Mouse (Mus musculus): ENCODE measurements around the gene Csrnp1. TPM values are rescaled to one million over a fixed set of nuclear protein-coding genes. Genes with fewer than 3 reads are reported as not detected.

The Csrnp1 gene
- polyA plus RNA-seq, 1 experiment from 2014 or later = 1.4 TPM

GRCm38 (mm10) chr9:120001945-120002725 is 17.7 kb upstream of the Csrnp1 start:
- peak; percentile 47; the same call in 1 of the 2 replicates for ATAC-seq (ENCODE audit: low FRiP score)

GRCm38 (mm10) chr9:120000761-120001160 is 16.3 kb upstream of the Csrnp1 start:
- Histone ChIP-seq H3K27ac (replicated peaks) (no peak overlapping the region), H3K4me3 (replicated peaks) (no peak overlapping the region), H3K9ac (replicated peaks) (no peak overlapping the region), H3K27me3 (replicated peaks) (peaks cover 2% of the 10 kb centered on the region; the same call in 1 of the 2 replicates), H3K36me3 (no peaks in the 10 kb centered on the region), H3K9me3 (replicated peaks) (no peaks in the 10 kb centered on the region), H3K4me1 (peaks cover 7% of the 10 kb centered on the region; the same call in 1 of the 2 replicates), H3K4me2 (no peak overlapping the region)
- ATAC-seq (ENCODE audit: low FRiP score) = no peak
- WGBS = 86% methylated on average over 5 of the region's 5 CpGs

More at GRCm38 (mm10) chr9:120001945-120002725, 17.7 kb upstream of the Csrnp1 start:
- Histone ChIP-seq H3K27me3 (replicated peaks) (peaks cover 2% of the 10 kb centered on the region; the same call in 1 of the 2 replicates), H3K4me3 (replicated peaks) (peak overlapping the region; percentile 33), H3K9me3 (replicated peaks) (no peaks in the 10 kb centered on the region), H3K36me3 (no peaks in the 10 kb centered on the region), H3K4me1 (peaks cover 7% of the 10 kb centered on the region; the same call in 1 of the 2 replicates), H3K4me2 (peak overlapping the region; percentile 57), H3K9ac (replicated peaks) (0 out of 2 replicates have a peak overlapping the region, but pooled peaks have one; percentile 17), H3K27ac (replicated peaks) (no peak overlapping the region)
- WGBS = 11% methylated on average over 31 of the region's 31 CpGs

- Histone ChIP-seq H3K4me3 (replicated peaks) (no peak overlapping the region), H3K9ac (replicated peaks) (no peak overlapping the region), H3K4me2 (no peak overlapping the region), H3K4me1 (peaks cover 7% of the 10 kb centered on the region; the same call in 1 of the 2 replicates), H3K9me3 (replicated peaks) (no peaks in the 10 kb centered on the region), H3K36me3 (no peaks in the 10 kb centered on the region), H3K27me3 (replicated peaks) (peaks cover 2% of the 10 kb centered on the region; the same call in 1 of the 2 replicates), H3K27ac (replicated peaks) (no peak overlapping the region)
- no peak for ATAC-seq (ENCODE audit: low FRiP score)
- WGBS = 82% methylated on average over 6 of the region's 6 CpGs
Observed at GRCm38 (mm10) chr9:119999636-120000035, 15.2 kb upstream of the Csrnp1 start.

- 70% methylated on average over 1 of the region's 1 CpGs for WGBS
Observed at GRCm38 (mm10) chr9:119998776-119999175, 14.3 kb upstream of the Csrnp1 start.

GRCm38 (mm10) chr9:119996080-119996479 is 11.6 kb upstream of the Csrnp1 start:
- Histone ChIP-seq H3K36me3 (no peaks in the 10 kb centered on the region), H3K4me2 (no peak overlapping the region), H3K4me3 (replicated peaks) (no peak overlapping the region), H3K9ac (replicated peaks) (no peak overlapping the region), H3K4me1 (no peaks in the 10 kb centered on the region), H3K9me3 (replicated peaks) (no peaks in the 10 kb centered on the region), H3K27me3 (replicated peaks) (peaks cover 2% of the 10 kb centered on the region; the same call in 1 of the 2 replicates), H3K27ac (replicated peaks) (no peak overlapping the region)
- WGBS = 89% methylated on average over 4 of the region's 4 CpGs
- no peak for ATAC-seq (ENCODE audit: low FRiP score)

More at GRCm38 (mm10) chr9:119998776-119999175, 14.3 kb upstream of the Csrnp1 start:
- H3K4me2 ChIP-seq = no peak overlapping the region
- H3K27ac ChIP-seq (replicated peaks) = no peak overlapping the region
- no peaks in the 10 kb centered on the region for H3K36me3 ChIP-seq
- H3K4me1 ChIP-seq = peaks cover 7% of the 10 kb centered on the region; the same call in 1 of the 2 replicates
- H3K9me3 ChIP-seq (replicated peaks) = no peaks in the 10 kb centered on the region
- H3K4me3 ChIP-seq (replicated peaks) = no peak overlapping the region
- peaks cover 2% of the 10 kb centered on the region; the same call in 1 of the 2 replicates for H3K27me3 ChIP-seq (replicated peaks)
- no peak overlapping the region for H3K9ac ChIP-seq (replicated peaks)
- no peak for ATAC-seq (ENCODE audit: low FRiP score)

DNA sequence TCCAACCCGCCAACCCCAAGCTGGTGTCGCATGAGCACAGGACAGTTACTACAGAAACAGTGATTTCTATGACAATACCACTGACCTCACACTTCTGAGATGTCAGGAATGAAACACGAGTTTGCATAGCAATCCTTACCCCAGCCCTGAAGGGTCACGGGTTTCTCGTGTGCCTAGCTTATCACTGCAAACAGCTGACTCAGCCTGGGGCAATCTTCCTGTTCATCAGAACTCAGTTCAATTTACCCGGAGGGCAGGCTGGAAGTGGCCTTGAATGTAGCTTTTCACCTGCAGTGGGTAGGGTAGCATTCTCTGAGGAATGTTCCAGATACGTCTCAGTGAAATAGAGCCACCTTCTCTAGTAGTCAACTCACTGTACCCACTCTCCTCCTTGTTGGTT is 9.7 kb upstream of the Csrnp1 start:
- no peak overlapping the region for H3K4me2 ChIP-seq
- WGBS = 80% methylated on average over 7 of the region's 7 CpGs
- no peaks in the 10 kb centered on the region for H3K36me3 ChIP-seq
- H3K4me1 ChIP-seq = no peaks in the 10 kb centered on the region
- H3K9me3 ChIP-seq (replicated peaks) = no peaks in the 10 kb centered on the region
- H3K27me3 ChIP-seq (replicated peaks) = peaks cover under 1% of the 10 kb centered on the region; the same call in 1 of the 2 replicates
- no peak overlapping the region for H3K9ac ChIP-seq (replicated peaks)
- no peak overlapping the region for H3K27ac ChIP-seq (replicated peaks)
- no peak overlapping the region for H3K4me3 ChIP-seq (replicated peaks)
- ATAC-seq (ENCODE audit: low FRiP score) = no peak

GRCm38 (mm10) chr9:119993092-119993844 is 8.8 kb upstream of the Csrnp1 start:
- Histone ChIP-seq H3K36me3 (no peaks in the 10 kb centered on the region), H3K4me1 (no peaks in the 10 kb centered on the region), H3K9ac (replicated peaks) (no peak overlapping the region), H3K4me2 (no peak overlapping the region), H3K27me3 (replicated peaks) (peaks cover 2% of the 10 kb centered on the region; the same call in 1 of the 2 replicates), H3K4me3 (replicated peaks) (no peak overlapping the region), H3K9me3 (replicated peaks) (no peaks in the 10 kb centered on the region), H3K27ac (replicated peaks) (no peak overlapping the region)
- 83% methylated on average over 10 of the region's 10 CpGs for WGBS
- ATAC-seq (ENCODE audit: low FRiP score) = no peak

DNA sequence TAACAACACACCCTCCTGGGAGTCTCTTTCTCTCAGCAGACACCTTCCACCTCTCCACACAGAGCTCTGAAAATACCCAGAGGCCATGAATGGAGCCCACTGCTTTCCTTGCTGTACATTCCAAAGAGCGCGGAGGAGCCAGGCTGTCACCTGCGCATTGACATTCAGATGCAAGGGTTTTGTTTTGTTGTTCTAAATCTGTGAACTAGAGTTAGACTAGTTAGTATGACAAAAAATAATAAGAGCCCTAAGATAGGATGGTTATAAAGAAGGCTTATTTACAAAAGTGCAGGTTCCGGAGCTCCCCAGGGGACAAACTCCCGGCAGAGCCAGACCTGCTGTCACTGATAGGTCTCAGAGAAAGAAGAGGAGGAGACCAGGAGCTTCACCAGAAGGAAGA is 6.9 kb upstream of the Csrnp1 start:
- 35% methylated on average over 5 of the region's 5 CpGs for WGBS
- no peak overlapping the region for H3K27ac ChIP-seq (replicated peaks)
- H3K4me2 ChIP-seq = no peak overlapping the region
- H3K36me3 ChIP-seq = no peaks in the 10 kb centered on the region
- ATAC-seq (ENCODE audit: low FRiP score) = no peak
- no peak overlapping the region for H3K9ac ChIP-seq (replicated peaks)
- H3K27me3 ChIP-seq (replicated peaks) = peaks cover 2% of the 10 kb centered on the region; the same call in 1 of the 2 replicates
- no peaks in the 10 kb centered on the region for H3K4me1 ChIP-seq
- no peak overlapping the region for H3K4me3 ChIP-seq (replicated peaks)
- no peaks in the 10 kb centered on the region for H3K9me3 ChIP-seq (replicated peaks)

- no peak overlapping the region for H3K4me3 ChIP-seq (replicated peaks)
- peaks cover 2% of the 10 kb centered on the region; the same call in 1 of the 2 replicates for H3K27me3 ChIP-seq (replicated peaks)
- no peak overlapping the region for H3K4me2 ChIP-seq
- H3K9me3 ChIP-seq (replicated peaks) = no peaks in the 10 kb centered on the region
- H3K4me1 ChIP-seq = peaks cover 9% of the 10 kb centered on the region
- no peaks in the 10 kb centered on the region for H3K36me3 ChIP-seq
- H3K9ac ChIP-seq (replicated peaks) = no peak overlapping the region
- no peak overlapping the region for H3K27ac ChIP-seq (replicated peaks)
- no peak for ATAC-seq (ENCODE audit: low FRiP score)
- 48% methylated on average over 7 of the region's 7 CpGs for WGBS
Observed at GRCm38 (mm10) chr9:119988304-119988703, 3.8 kb upstream of the Csrnp1 start.

DNA sequence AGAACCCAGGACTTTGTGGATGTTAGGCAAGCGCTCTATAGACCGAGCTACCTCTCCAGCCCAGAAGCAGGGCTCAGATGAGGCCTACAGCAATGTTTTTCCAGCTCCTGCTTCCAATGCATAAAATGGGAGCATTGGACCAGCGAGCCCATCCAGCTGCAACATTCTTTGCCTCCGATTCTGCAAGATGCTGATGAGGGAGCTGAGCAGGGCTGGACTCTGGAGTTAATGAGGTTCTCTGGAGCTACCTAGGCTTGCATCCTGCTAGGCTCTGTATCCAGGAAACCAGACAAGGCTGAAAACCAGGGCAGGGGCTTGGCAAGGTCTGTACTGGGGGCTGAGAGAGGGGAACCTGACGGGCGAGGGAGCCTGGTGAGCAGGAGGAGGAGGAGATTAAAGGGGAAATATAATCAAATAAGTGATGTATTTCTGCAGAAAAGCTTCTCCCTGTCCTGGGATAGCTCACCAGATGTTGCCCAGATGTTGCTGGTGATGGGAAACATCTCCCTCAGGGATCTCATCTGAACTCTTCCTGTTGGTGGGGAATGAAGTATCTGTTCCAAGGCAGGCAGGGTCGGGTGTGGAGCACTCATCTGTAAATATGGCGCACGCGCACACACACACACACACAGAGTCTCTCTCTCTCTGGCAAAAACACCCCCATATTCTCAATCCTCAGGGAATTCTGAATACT is 1.6 kb upstream of the Csrnp1 start:
- 72% methylated on average over 10 of the region's 10 CpGs for WGBS
- Histone ChIP-seq H3K27ac (replicated peaks) (no peak overlapping the region), H3K4me3 (replicated peaks) (no peak overlapping the region), H3K9ac (replicated peaks) (no peak overlapping the region), H3K9me3 (replicated peaks) (no peaks in the 10 kb centered on the region), H3K27me3 (replicated peaks) (peaks cover 9% of the 10 kb centered on the region), H3K36me3 (no peaks in the 10 kb centered on the region), H3K4me2 (no peak overlapping the region), H3K4me1 (peaks cover 32% of the 10 kb centered on the region)
- ATAC-seq (ENCODE audit: low FRiP score) = no peak
